Mouse (Mus musculus): Measurements from ENCODE around the gene Clmp. TPM values are rescaled to one million over a fixed set of nuclear protein-coding genes. Genes with fewer than 3 reads are reported as not detected.

Clmp gene
- total RNA-seq, 2 experiments from 2014 or later, result 116 to 135 TPM

DNA sequence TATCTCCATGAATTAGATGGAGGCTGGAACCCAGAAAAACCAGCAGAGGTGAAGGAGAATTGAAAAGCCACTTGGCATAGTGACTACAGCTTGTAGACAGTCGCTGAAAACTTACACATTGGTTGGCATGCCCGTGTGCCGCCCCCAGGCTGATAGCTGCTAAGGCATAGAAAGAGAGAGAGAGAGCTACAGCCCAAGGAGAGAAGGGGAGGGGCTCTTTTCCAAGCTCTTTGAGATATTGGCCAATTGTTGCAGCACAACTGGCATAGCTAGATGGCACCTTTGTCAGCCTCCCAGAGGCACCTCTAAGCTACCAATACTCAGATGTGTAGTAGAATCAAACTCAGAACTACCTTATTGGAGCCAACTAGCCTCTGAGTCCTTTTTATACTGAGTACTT, 1.8 kb downstream of the Clmp start:
- DNase-seq, result no peak
- intact Hi-C loops (cut with DNase I), result loop anchor here (5.0 kb wide), 1 partner anchor 50 kb away; no protein-coding TSS in a partner anchor

GRCm38 (mm10) chr9:40690511-40690910, 4.7 kb downstream of the Clmp start:
- no peak for DNase-seq
- intact Hi-C loops (cut with DNase I), result no loop called here

GRCm38 (mm10) chr9:40693026-40693425, 7.3 kb downstream of the Clmp start:
- no peak for DNase-seq
- intact Hi-C loops (cut with DNase I), result no loop called here

DNA sequence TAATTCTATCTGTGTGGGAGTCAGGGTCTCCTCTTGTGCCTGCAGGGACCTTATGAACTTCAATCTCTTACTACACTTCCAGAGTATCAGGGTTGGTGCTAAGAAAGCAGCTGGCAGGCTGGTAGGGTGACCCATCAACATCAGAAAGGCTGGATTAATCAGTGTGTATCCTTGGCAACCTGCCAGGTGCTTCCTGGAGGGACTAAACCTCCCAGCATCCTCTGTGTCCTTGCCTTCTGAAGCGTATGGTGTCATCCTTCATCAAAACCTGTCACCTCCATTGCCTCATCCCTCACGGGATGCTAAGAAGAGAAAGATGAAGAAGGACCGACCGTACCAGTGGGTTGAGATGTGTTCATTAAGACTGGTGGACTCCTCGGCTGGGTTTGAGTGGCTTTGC, 8.0 kb downstream of the Clmp start:
- intact Hi-C loops (cut with DNase I), result no loop called here
- peak; percentile 88 for DNase-seq

GRCm38 (mm10) chr9:40694284-40694683, 8.5 kb downstream of the Clmp start:
- intact Hi-C loops (cut with DNase I), result no loop called here
- no peak for DNase-seq

GRCm38 (mm10) chr9:40696086-40696485, 10.3 kb downstream of the Clmp start:
- DNase-seq, result no peak

GRCm38 (mm10) chr9:40699194-40699593, 13.4 kb downstream of the Clmp start:
- DNase-seq, result no peak
- intact Hi-C loops (cut with DNase I), result no loop called here

More at GRCm38 (mm10) chr9:40696086-40696485, 10.3 kb downstream of the Clmp start:
- intact Hi-C loops (cut with DNase I), result no loop called here

- intact Hi-C loops (cut with DNase I), result no loop called here
Measured at GRCm38 (mm10) chr9:40700253-40700652, 14.5 kb downstream of the Clmp start.

GRCm38 (mm10) chr9:40704364-40705276, 18.9 kb downstream of the Clmp start:
- no peak for DNase-seq
- intact Hi-C loops (cut with DNase I), result no loop called here

More at GRCm38 (mm10) chr9:40700253-40700652, 14.5 kb downstream of the Clmp start:
- DNase-seq, result no peak

DNA sequence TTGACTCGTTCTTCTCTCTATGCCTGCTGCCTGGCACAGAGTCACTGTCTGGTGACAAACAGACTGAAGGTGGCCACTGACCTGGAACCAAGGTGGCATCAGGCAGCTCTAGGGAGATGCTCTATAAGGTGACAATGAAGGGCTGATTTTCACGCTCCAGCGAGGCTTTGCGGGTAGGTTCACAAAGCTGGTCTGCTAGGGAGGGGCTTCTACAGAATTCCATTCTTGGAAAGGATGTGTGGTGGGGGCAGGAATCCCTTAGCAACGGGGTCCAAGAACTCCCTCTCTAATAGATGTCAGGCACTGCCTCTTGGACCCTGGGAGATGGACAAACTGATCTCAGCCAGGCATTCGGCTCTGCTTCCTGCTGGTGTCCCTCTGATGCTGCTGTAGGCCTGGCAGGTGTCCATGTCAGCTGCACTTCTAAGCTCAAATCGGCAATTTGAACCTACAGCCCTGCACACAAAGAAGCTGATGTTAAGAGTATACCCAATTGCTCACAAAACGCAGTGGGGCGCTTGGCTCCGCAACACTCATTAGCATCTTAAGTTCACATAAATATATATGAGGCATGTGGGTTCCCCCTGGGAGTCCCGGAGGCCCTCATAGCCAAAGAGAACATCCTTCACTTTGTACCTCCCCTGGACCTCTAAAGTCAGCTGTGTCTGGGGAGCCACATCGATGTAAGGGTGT, 22.8 kb downstream of the Clmp start:
- peak; percentile 76 for DNase-seq
- intact Hi-C loops (cut with DNase I), result no loop called here

DNA sequence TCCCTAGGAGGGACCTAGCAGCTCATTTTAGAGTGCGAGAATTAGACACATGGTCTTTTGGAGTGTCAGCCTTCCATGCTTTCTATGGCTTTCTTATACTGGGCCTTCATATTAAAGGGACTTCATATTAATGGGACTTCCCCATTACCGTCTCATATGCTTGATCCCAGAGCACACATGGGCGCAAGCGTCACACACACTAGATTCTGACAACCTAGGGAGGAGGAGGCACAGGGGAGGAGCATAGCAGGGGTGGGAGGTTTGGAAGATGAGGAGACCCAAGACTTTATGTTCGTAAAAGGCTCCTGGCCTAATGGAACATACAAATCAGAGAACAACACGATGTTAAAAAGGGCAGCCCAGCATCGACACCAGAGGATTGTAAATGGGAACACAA, 23.4 kb downstream of the Clmp start:
- intact Hi-C loops (cut with DNase I), result no loop called here
- no peak for DNase-seq

- DNase-seq, result no peak
- intact Hi-C loops (cut with DNase I), result no loop called here
Measured at GRCm38 (mm10) chr9:40709587-40709986, 23.8 kb downstream of the Clmp start.

GRCm38 (mm10) chr9:40709991-40710390, 24.2 kb downstream of the Clmp start:
- no peak for DNase-seq
- intact Hi-C loops (cut with DNase I), result no loop called here

- intact Hi-C loops (cut with DNase I), result no loop called here
Measured at GRCm38 (mm10) chr9:40711654-40712053, 25.9 kb downstream of the Clmp start.

DNA sequence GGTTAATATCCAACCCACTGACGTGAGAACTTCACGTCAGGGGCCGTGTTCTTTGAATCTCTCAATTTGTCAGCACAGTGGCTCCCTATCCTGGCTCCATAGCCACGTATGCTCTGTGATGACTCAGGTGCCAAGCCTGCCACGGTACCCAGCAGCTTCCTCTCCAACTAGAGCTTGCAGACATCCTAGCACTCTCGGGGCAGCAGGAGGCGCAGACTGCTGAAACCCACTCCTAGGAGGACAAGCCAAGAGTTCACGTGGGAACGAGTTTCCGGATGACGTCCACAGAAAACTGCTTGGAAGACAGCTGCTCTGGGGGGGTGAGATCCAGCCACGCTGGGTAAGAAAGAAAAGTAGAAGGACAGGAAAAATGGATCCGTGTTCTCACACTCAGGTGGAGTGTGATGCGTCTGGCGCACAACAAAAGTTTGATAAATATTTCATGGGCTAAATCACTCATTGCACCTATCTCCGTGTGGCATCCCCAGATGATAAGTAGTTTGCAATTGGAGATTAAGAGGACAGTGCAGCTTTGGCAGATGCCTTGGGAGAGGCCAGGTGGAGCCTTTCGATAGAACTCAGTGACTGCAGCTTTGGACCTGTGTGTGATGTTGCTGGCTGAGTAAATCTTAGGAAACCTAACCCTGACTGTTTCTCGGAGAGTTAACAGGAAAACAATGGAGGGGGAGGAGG, 31.6 kb downstream of the Clmp start:
- intact Hi-C loops (cut with DNase I), result no loop called here
- DNase-seq, result peak; percentile 48

More at GRCm38 (mm10) chr9:40711654-40712053, 25.9 kb downstream of the Clmp start:
- no peak for DNase-seq

DNA sequence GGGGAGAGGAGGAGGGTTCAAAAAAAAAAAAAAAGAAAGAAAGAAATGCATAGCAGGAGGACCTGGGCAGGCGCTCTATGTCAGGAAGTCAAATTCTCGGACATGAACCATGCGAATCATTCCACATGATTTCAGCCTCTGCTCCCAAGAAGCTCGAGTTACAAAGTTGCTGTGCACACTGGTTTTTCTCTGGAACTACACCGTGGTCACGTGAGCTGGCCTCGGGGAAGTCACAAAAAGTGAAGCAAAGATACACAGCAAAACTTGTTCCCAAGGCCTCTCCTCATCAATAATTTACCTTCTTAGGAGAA, 32.1 kb downstream of the Clmp start:
- DNase-seq, result no peak
- intact Hi-C loops (cut with DNase I), result no loop called here

GRCm38 (mm10) chr9:40720881-40721280, 35.1 kb downstream of the Clmp start:
- no peak for DNase-seq
- intact Hi-C loops (cut with DNase I), result no loop called here

- DNase-seq, result peak; percentile 74
- intact Hi-C loops (cut with DNase I), result no loop called here
Measured at GRCm38 (mm10) chr9:40723311-40723772, 37.6 kb downstream of the Clmp start.

GRCm38 (mm10) chr9:40724978-40725377, 39.2 kb downstream of the Clmp start:
- DNase-seq, result no peak
- intact Hi-C loops (cut with DNase I), result no loop called here

GRCm38 (mm10) chr9:40727140-40727823, 41.5 kb downstream of the Clmp start:
- no peak for DNase-seq
- intact Hi-C loops (cut with DNase I), result no loop called here

Data from left cerebral cortex, postnatal 4 days (tissue).